Mouse (Mus musculus) CH12.LX (cell line): ENCODE results near the gene Cda.

Experiments used
- CHD2 ChIP-seq: IDR thresholded peaks from 2 replicates; pipeline ENCODE4 v1.6.1; 2011; ENCODE audit warnings: low read length, improper control_type of control experiment
- CTCF ChIP-seq, 2 experiments: IDR thresholded peaks in 1 of 2; conservative IDR thresholded peaks in 1 of 2; 2 replicates each; pipeline ENCODE4 v1.5.1; 2011 to 2012; ENCODE audit warnings: low read depth in 2 of 2, low read length in 2 of 2, improper control_type of control experiment in 1 of 2, inconsistent platforms in 1 of 2, mild to moderate bottlenecking in 1 of 2, moderate library complexity in 1 of 2
- MYC ChIP-seq: IDR thresholded peaks from 2 replicates; pipeline ENCODE4 v1.6.1; 2011; ENCODE audit warnings: low read depth, mild to moderate bottlenecking, improper control_type of control experiment, low read length

GRCm38 (mm10) chr4:138330264-138330671, 37.5 kb downstream of the Cda start:
- no peak for TF ChIP-seq CTCF (conservative IDR thresholded peaks at IDR 0.05 in 1 of 2, IDR thresholded peaks at IDR 0.05 in 1 of 2; ENCODE audit: low read depth in 2 of 2, low read length in 2 of 2)
- TF ChIP-seq CHD2: no peak
- no peak for TF ChIP-seq MYC
